Mouse (Mus musculus): ENCODE measurements around the gene Plekhg4. TPM values are rescaled to one million over a fixed set of nuclear protein-coding genes. Genes with fewer than 3 reads are reported as not detected.

Gene Plekhg4
- polyA plus RNA-seq, 1 experiment from 2014 or later, result not detected

- Histone ChIP-seq H3K4me3 (ENCODE audit: low read depth, low read length) (no peak overlapping the region), H3K27ac (ENCODE audit: low read depth) (no peak overlapping the region; the same call in 1 of the 2 replicates), H3K27me3 (ENCODE audit: insufficient read depth, low read length) (peaks cover 12% of the 10 kb centered on the region), H3K9me3 (ENCODE audit: low read length) (no peaks in the 10 kb centered on the region), H3K36me3 (replicated peaks; ENCODE audit: insufficient read depth, low read length) (no peaks in the 10 kb centered on the region), H3K4me2 (ENCODE audit: low read depth, low read length) (no peak overlapping the region), H3K9ac (replicated peaks) (no peak overlapping the region), H3K4me1 (ENCODE audit: insufficient read depth) (no peaks in the 10 kb centered on the region)
- WGBS (ENCODE audit: insufficient replicate concordance), result 67% methylated on average over 26 of the region's 26 CpGs
- TF ChIP-seq EP300 (IDR thresholded peaks at IDR 0.05; ENCODE audit: low read depth) (no peak), CTCF (IDR thresholded peaks at IDR 0.05; ENCODE audit: low read depth) (no peak)
- ATAC-seq (no peak), DNase-seq (peak; percentile 37)
Observed at GRCm38 (mm10) chr8:105355179-105356024, 17.7 kb upstream of the Plekhg4 start.

DNA sequence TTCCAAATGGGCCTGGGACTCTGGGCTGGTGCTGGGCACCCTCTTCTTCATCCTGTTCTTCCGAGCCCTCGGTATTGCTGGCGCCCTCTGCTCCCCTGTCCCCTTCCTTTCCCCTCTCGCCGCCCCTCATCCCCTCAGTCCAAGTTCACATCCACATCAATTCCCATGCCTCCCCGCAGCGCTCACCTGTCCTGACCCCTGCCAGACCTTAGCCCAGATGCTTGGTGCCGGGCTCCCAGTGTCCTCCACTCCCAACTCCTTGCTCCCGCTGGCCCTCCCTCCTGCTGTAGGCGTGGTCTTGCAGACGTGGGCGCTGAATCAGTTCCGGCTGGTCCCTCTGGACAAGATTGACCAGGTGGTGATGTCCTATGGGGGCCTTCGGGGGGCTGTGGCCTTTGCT is 16.4 kb upstream of the Plekhg4 start:
- Histone ChIP-seq H3K9me3 (ENCODE audit: low read length) (no peaks in the 10 kb centered on the region), H3K36me3 (replicated peaks; ENCODE audit: insufficient read depth, low read length) (no peaks in the 10 kb centered on the region), H3K4me2 (ENCODE audit: low read depth, low read length) (no peak overlapping the region), H3K27me3 (ENCODE audit: insufficient read depth, low read length) (0 out of 2 replicates have a peak, but pooled peaks cover 2% of the 10 kb centered on the region), H3K27ac (ENCODE audit: low read depth) (no peak overlapping the region), H3K4me3 (ENCODE audit: low read depth, low read length) (no peak overlapping the region), H3K9ac (replicated peaks) (no peak overlapping the region), H3K4me1 (ENCODE audit: insufficient read depth) (no peaks in the 10 kb centered on the region)
- ATAC-seq, result no peak
- 85% methylated on average over 14 of the region's 14 CpGs for WGBS (ENCODE audit: insufficient replicate concordance)
- TF ChIP-seq CTCF (IDR thresholded peaks at IDR 0.05; ENCODE audit: low read depth) (no peak), EP300 (IDR thresholded peaks at IDR 0.05; ENCODE audit: low read depth) (no peak)
- DNase-seq, result no peak

DNA sequence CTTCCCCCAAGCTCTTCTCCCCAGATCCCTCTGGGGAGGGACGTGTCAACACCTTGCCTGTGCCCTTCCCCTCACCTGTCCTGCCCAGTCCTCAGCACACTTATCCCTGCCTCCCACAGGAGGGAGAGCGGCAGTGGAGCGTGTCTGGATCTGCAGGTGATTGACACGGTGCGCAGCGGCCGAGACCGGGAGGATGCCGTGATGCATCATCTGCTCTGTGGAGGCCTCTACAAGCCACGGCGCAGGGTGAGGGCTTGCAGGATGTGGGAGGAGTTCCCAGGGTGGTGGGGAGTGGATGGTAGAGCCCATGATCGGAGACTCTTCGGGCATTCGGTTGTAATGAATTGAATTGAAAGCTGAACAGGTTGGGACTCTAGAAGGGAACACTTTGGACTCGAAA is 13.9 kb upstream of the Plekhg4 start:
- ATAC-seq (no peak), DNase-seq (no peak)
- Histone ChIP-seq H3K9me3 (ENCODE audit: low read length) (no peaks in the 10 kb centered on the region), H3K4me3 (ENCODE audit: low read depth, low read length) (no peak overlapping the region), H3K27ac (ENCODE audit: low read depth) (no peak overlapping the region), H3K27me3 (ENCODE audit: insufficient read depth, low read length) (0 out of 2 replicates have a peak, but pooled peaks cover 2% of the 10 kb centered on the region), H3K4me2 (ENCODE audit: low read depth, low read length) (no peak overlapping the region), H3K4me1 (ENCODE audit: insufficient read depth) (no peaks in the 10 kb centered on the region), H3K9ac (replicated peaks) (no peak overlapping the region), H3K36me3 (replicated peaks; ENCODE audit: insufficient read depth, low read length) (no peaks in the 10 kb centered on the region)
- TF ChIP-seq EP300 (IDR thresholded peaks at IDR 0.05; ENCODE audit: low read depth) (no peak), CTCF (IDR thresholded peaks at IDR 0.05; ENCODE audit: low read depth) (no peak)
- 77% methylated on average over 15 of the region's 15 CpGs for WGBS (ENCODE audit: insufficient replicate concordance)

DNA sequence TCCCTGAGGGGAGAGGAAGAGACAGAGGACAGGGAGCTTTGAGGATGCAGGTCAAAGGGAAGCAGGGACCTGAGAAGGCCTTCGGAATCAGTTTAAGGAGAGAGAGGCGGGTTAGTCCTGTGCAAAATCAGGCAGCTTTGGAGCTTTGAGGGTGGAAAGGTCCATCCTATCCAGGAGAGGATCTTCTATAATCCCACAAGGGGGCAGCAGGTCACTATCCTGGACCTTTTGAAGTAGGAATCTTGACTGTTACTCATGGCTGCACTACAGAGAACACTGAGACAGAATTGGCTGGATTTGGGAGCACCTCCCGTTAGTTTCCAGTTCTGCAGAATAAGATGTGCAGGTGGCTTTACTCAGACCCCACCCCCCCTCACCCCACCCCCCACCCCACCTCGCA is 13.4 kb upstream of the Plekhg4 start:
- ATAC-seq, result no peak
- TF ChIP-seq CTCF (IDR thresholded peaks at IDR 0.05; ENCODE audit: low read depth), result peak; percentile 60
- no peak for TF ChIP-seq EP300 (IDR thresholded peaks at IDR 0.05; ENCODE audit: low read depth)

GRCm38 (mm10) chr8:105361751-105362702 is 11.0 kb upstream of the Plekhg4 start:
- 55% methylated on average over 12 of the region's 12 CpGs for WGBS (ENCODE audit: insufficient replicate concordance)
- H3K4me2 ChIP-seq (ENCODE audit: low read depth, low read length), result no peak overlapping the region
- no peak for TF ChIP-seq EP300 (IDR thresholded peaks at IDR 0.05; ENCODE audit: low read depth)
- TF ChIP-seq CTCF (IDR thresholded peaks at IDR 0.05; ENCODE audit: low read depth), result no peak
- no peaks in the 10 kb centered on the region for H3K4me1 ChIP-seq (ENCODE audit: insufficient read depth)
- no peak overlapping the region for H3K9ac ChIP-seq (replicated peaks)
- ATAC-seq (no peak), DNase-seq (no peak)
- no peak overlapping the region for H3K27ac ChIP-seq (ENCODE audit: low read depth)
- no peaks in the 10 kb centered on the region for H3K36me3 ChIP-seq (replicated peaks; ENCODE audit: insufficient read depth, low read length)
- 0 out of 2 replicates have a peak, but pooled peaks cover 2% of the 10 kb centered on the region for H3K27me3 ChIP-seq (ENCODE audit: insufficient read depth, low read length)
- no peak overlapping the region for H3K4me3 ChIP-seq (ENCODE audit: low read depth, low read length)
- H3K9me3 ChIP-seq (ENCODE audit: low read length), result no peaks in the 10 kb centered on the region

More for the DNA sequence above, 13.4 kb upstream of the Plekhg4 start:
- no peak for DNase-seq
- Histone ChIP-seq H3K9me3 (ENCODE audit: low read length) (no peaks in the 10 kb centered on the region), H3K27me3 (ENCODE audit: insufficient read depth, low read length) (0 out of 2 replicates have a peak, but pooled peaks cover 2% of the 10 kb centered on the region), H3K27ac (ENCODE audit: low read depth) (no peak overlapping the region), H3K4me1 (ENCODE audit: insufficient read depth) (no peaks in the 10 kb centered on the region), H3K9ac (replicated peaks) (no peak overlapping the region), H3K4me3 (ENCODE audit: low read depth, low read length) (no peak overlapping the region), H3K4me2 (ENCODE audit: low read depth, low read length) (no peak overlapping the region), H3K36me3 (replicated peaks; ENCODE audit: insufficient read depth, low read length) (no peaks in the 10 kb centered on the region)
- WGBS (ENCODE audit: insufficient replicate concordance), result 48% methylated on average over 4 of the region's 4 CpGs

DNA sequence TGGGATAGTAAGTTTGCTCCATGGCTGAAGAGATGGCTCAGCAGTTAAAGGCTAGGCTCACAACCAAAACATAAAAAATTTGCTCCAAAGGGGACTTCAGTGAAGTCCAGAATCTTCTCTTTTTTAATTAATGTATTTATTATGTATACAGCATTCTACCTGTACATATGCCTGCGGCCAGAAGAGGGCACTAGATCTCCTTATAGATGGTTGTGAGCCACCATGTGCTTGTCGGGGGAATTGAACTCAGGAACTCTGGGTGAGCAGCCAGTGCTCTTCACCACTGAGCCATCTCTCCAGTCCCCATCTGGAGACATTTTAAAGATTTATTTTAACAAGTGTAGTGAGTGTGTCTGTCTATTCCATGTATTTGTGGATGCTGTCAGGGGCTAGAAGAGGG is 6.0 kb upstream of the Plekhg4 start:
- ATAC-seq (no peak), DNase-seq (no peak)
- Histone ChIP-seq H3K27me3 (ENCODE audit: insufficient read depth, low read length) (no peaks in the 10 kb centered on the region), H3K4me1 (ENCODE audit: insufficient read depth) (no peaks in the 10 kb centered on the region), H3K9me3 (ENCODE audit: low read length) (no peaks in the 10 kb centered on the region), H3K4me2 (ENCODE audit: low read depth, low read length) (no peak overlapping the region), H3K36me3 (replicated peaks; ENCODE audit: insufficient read depth, low read length) (no peaks in the 10 kb centered on the region), H3K4me3 (ENCODE audit: low read depth, low read length) (no peak overlapping the region), H3K9ac (replicated peaks) (no peak overlapping the region), H3K27ac (ENCODE audit: low read depth) (no peak overlapping the region)
- TF ChIP-seq CTCF (IDR thresholded peaks at IDR 0.05; ENCODE audit: low read depth) (peak; percentile 60), EP300 (IDR thresholded peaks at IDR 0.05; ENCODE audit: low read depth) (no peak)
- WGBS (ENCODE audit: insufficient replicate concordance), result 68% methylated on average over 2 of the region's 2 CpGs

All from liver, postnatal 0 days (tissue).